Mouse (Mus musculus) lung, adult 2 months (tissue): Measurements from ENCODE around the gene Rbp4.

Source experiments
- CTCF ChIP-seq: fragments of 200-500 bp; IDR thresholded peaks from 2 replicates; pipeline ENCODE4 v1.5.1; 2011; ENCODE audit warnings: mild to moderate bottlenecking, low read length, control low read depth; ENCODE audit not compliant: insufficient read depth
- POLR2A ChIP-seq: fragments of 200-500 bp; IDR thresholded peaks from 2 replicates; pipeline ENCODE4 v1.6.1; 2011; ENCODE audit warnings: low read depth, mild to moderate bottlenecking, control low read depth, low read length, borderline replicate concordance; ENCODE audit errors: extremely low read depth

DNA sequence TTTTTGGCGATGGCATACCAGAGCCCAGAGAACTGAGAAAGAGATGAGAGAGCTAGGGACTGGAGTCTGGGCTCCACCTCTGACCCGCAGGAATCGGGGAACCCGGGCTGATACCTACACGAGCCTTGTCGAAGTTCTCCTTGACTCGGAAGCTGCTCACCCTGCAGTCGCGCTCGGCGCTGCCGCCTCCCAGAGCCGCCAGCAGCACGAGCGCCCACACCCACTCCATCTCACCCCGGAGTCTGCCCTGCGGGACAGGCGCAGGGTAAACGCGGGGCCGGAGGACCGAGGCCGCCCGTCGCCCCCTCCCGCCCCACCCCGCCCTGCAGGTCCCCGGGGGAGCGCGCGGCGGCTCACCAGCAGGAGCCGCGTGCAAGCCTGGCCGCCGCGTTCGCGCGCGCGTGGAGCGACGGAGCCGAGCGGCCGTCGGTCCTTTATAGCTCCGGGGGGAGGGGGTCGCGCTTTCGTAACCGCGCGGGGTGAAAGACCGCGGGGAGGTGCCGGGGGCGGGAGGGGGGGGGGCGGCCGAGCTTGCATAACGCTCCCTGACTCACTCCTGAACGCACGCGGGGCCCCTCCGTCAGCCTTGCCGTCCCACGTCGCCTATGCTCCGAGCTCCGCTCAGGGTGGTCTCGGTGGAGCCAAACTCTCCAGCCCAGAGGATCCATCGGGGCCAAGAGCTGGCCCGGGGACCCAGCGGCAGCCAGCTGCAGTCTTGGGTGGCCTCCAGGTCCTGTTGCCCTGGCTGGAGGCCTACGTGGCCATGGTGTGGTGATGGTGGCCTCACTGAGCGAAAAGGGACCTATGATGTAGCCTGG, 471 bp downstream of the Rbp4 start:
- TF ChIP-seq POLR2A (no peak), CTCF (no peak)
